Mouse (Mus musculus): ENCODE data around the gene Rnf44. TPM values are rescaled to one million over a fixed set of nuclear protein-coding genes. Genes with fewer than 3 reads are reported as not detected.

The Rnf44 gene
- polyA plus RNA-seq, 1 experiment = 43.7 TPM

DNA sequence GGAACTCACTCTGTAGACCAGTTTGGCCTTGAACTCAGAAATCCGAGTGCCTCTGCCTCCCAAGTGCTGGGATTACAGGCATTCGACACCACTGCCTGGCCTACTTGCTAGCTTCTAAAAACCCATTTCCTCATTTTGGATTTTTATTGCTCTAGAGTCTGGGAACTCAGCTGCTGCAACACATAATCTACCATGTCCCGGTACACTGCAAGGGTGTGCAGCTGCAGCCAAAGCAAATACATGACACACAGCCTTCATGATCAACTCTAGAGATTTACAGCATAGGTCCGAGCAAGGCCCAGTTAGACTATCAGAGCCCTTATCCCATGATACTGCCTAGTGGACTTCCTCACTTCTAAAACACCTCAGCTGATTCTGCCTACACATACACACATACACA, 15.4 kb downstream of the Rnf44 start:
- Histone ChIP-seq H3K27me3 (ENCODE audit: control insufficient read depth, insufficient read depth, insufficient read length) (no peaks in the 10 kb centered on the region), H3K4me2 (ENCODE audit: low read depth) (no peak overlapping the region), H3ac (ENCODE audit: control insufficient read depth, insufficient read length) (no peak overlapping the region), H3K4me3 (no peak overlapping the region), H3K36me3 (ENCODE audit: control insufficient read depth, insufficient read depth) (peaks cover 7% of the 10 kb centered on the region), H3K79me2 (ENCODE audit: control insufficient read depth, insufficient read depth) (no peaks in the 10 kb centered on the region)
- TF ChIP-seq MAX (IDR thresholded peaks at IDR 0.05; ENCODE audit: low read depth) (no peak), MYOG (IDR thresholded peaks at IDR 0.05; ENCODE audit: control insufficient read depth in 1 of 3, insufficient read depth in 1 of 3, insufficient read length in 2 of 3, low read depth in 2 of 3) (no peak), TCF12 (IDR thresholded peaks at IDR 0.05; ENCODE audit: insufficient read depth, poor library complexity, severe bottlenecking) (no peak), MYOD1 (IDR thresholded peaks at IDR 0.05; ENCODE audit: control insufficient read depth in 1 of 3, insufficient read length in 2 of 3, low read depth in 2 of 3) (no peak), SRF (IDR thresholded peaks at IDR 0.05; ENCODE audit: control insufficient read depth, insufficient read length, low read depth) (no peak), REST (IDR thresholded peaks at IDR 0.05; ENCODE audit: insufficient read depth, insufficient read length) (no peak), TCF3 (IDR thresholded peaks at IDR 0.05; ENCODE audit: insufficient read length, low read depth) (no peak), POLR2A (IDR thresholded peaks at IDR 0.05; ENCODE audit: insufficient read length, low read depth) (no peak), POLR2AphosphoS2 (IDR thresholded peaks at IDR 0.05; ENCODE audit: insufficient read length, low read depth) (no peak), E2F4 (IDR thresholded peaks at IDR 0.05; ENCODE audit: insufficient read depth) (no peak), USF1 (IDR thresholded peaks at IDR 0.05; ENCODE audit: low read depth) (no peak), CEBPB (IDR thresholded peaks at IDR 0.05; ENCODE audit: insufficient read depth, poor library complexity, severe bottlenecking) (no peak)

DNA sequence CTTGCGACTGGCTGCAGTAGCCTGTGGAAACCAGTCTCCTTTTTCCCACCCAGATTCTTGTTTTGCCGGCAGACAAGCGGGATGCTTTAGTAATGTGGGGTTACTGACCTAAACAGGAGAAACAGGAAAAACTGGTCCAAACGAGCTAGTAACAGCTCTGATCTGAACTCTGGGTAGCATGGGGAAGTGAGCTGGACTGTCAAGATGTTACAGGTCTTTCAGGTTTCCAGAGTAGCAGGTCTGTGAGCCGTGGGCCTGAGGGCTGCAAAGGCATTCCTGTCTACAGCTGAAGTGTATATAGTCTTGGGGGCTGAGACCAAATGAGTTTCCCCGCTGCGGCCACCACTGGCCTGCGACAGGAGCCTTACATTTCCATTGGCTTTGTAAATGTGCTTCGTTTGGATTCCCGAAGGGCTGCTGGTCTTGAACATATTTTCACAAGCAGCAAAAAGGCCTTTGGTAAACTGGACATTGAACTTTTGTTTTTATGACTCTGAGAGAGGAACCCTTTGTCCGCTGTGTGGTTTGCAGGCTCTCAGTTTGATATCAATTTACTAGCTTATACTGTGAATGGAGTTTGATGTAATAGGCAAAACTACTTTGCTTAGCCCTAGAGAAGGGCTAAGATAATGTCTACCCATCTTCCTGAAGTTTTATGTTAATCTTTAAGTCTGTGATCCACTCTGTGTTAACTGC, 17.7 kb downstream of the Rnf44 start:
- no peak overlapping the region for H3K4me3 ChIP-seq
- TF ChIP-seq TCF3 (IDR thresholded peaks at IDR 0.05; ENCODE audit: insufficient read length, low read depth) (no peak), POLR2A (IDR thresholded peaks at IDR 0.05; ENCODE audit: insufficient read length, low read depth) (no peak), MYOG (IDR thresholded peaks at IDR 0.05; ENCODE audit: control insufficient read depth in 1 of 3, insufficient read depth in 1 of 3, insufficient read length in 2 of 3, low read depth in 2 of 3) (no peak), E2F4 (IDR thresholded peaks at IDR 0.05; ENCODE audit: insufficient read depth) (no peak), SRF (IDR thresholded peaks at IDR 0.05; ENCODE audit: control insufficient read depth, insufficient read length, low read depth) (no peak), MAX (IDR thresholded peaks at IDR 0.05; ENCODE audit: low read depth) (no peak), MYOD1 (IDR thresholded peaks at IDR 0.05; ENCODE audit: control insufficient read depth in 1 of 3, insufficient read length in 2 of 3, low read depth in 2 of 3) (no peak), USF1 (IDR thresholded peaks at IDR 0.05; ENCODE audit: low read depth) (no peak), POLR2AphosphoS2 (IDR thresholded peaks at IDR 0.05; ENCODE audit: insufficient read length, low read depth) (no peak), TCF12 (IDR thresholded peaks at IDR 0.05; ENCODE audit: insufficient read depth, poor library complexity, severe bottlenecking) (no peak), REST (IDR thresholded peaks at IDR 0.05; ENCODE audit: insufficient read depth, insufficient read length) (no peak), CEBPB (IDR thresholded peaks at IDR 0.05; ENCODE audit: insufficient read depth, poor library complexity, severe bottlenecking) (no peak)
- H3K36me3 ChIP-seq (ENCODE audit: control insufficient read depth, insufficient read depth) = peaks cover 7% of the 10 kb centered on the region
- H3K79me2 ChIP-seq (ENCODE audit: control insufficient read depth, insufficient read depth) = no peaks in the 10 kb centered on the region
- no peak overlapping the region for H3K4me2 ChIP-seq (ENCODE audit: low read depth)
- no peaks in the 10 kb centered on the region for H3K27me3 ChIP-seq (ENCODE audit: control insufficient read depth, insufficient read depth, insufficient read length)
- H3ac ChIP-seq (ENCODE audit: control insufficient read depth, insufficient read length) = no peak overlapping the region

DNA sequence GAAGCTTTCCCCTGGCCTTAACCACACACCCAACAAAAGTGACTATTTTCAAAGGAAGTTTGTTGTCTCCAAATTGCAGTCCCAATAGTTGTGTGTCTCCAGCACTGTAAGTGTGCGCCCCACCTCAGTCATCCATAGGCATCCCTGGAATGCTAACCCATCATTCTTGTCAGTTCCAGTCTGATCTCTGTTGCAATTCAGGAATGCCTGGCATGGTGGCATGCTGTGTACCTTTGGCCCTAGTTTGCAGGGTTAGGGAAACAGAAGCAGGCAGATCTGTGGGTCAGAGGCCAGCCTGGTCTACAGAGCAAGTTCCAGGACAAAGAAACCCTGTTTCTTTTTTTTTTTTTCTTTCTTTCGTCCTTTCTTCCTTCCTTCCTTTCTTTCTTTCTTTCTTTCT, 23.2 kb downstream of the Rnf44 start:
- TF ChIP-seq E2F4 (IDR thresholded peaks at IDR 0.05; ENCODE audit: insufficient read depth) (no peak), REST (IDR thresholded peaks at IDR 0.05; ENCODE audit: insufficient read depth, insufficient read length) (no peak), CEBPB (IDR thresholded peaks at IDR 0.05; ENCODE audit: insufficient read depth, poor library complexity, severe bottlenecking) (no peak), USF1 (IDR thresholded peaks at IDR 0.05; ENCODE audit: low read depth) (no peak), MYOD1 (IDR thresholded peaks at IDR 0.05; ENCODE audit: control insufficient read depth in 1 of 3, insufficient read length in 2 of 3, low read depth in 2 of 3) (no peak), TCF12 (IDR thresholded peaks at IDR 0.05; ENCODE audit: insufficient read depth, poor library complexity, severe bottlenecking) (no peak), MAX (IDR thresholded peaks at IDR 0.05; ENCODE audit: low read depth) (no peak), POLR2A (IDR thresholded peaks at IDR 0.05; ENCODE audit: insufficient read length, low read depth) (no peak), TCF3 (IDR thresholded peaks at IDR 0.05; ENCODE audit: insufficient read length, low read depth) (no peak), MYOG (IDR thresholded peaks at IDR 0.05; ENCODE audit: control insufficient read depth in 1 of 3, insufficient read depth in 1 of 3, insufficient read length in 2 of 3, low read depth in 2 of 3) (no peak), SRF (IDR thresholded peaks at IDR 0.05; ENCODE audit: control insufficient read depth, insufficient read length, low read depth) (no peak), POLR2AphosphoS2 (IDR thresholded peaks at IDR 0.05; ENCODE audit: insufficient read length, low read depth) (no peak)
- no peak overlapping the region for H3ac ChIP-seq (ENCODE audit: control insufficient read depth, insufficient read length)

DNA sequence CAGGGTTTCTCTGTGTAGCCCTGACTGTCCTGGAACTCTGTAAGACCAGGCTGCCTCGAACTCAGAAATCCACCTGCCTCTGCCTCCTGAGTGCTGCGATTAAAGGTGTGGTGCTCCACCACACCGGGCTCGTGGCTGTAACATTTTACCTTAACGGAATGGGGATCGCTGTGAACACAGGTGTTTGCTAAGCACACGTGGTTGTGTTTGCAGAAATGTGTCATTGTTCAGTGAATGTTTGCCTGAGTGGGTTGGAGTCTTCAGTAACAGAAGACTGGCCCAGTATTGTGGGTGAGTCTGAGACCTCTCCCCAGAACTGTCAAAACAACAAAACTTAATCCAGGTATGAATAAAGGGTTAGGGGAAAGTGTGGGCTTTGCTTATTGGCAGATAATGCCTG, 28.6 kb downstream of the Rnf44 start:
- Histone ChIP-seq H3K4me3 (no peak overlapping the region), H3K79me2 (ENCODE audit: control insufficient read depth, insufficient read depth) (no peaks in the 10 kb centered on the region), H3K36me3 (ENCODE audit: control insufficient read depth, insufficient read depth) (peaks cover 17% of the 10 kb centered on the region), H3ac (ENCODE audit: control insufficient read depth, insufficient read length) (no peak overlapping the region), H3K4me2 (ENCODE audit: low read depth) (no peak overlapping the region), H3K27me3 (ENCODE audit: control insufficient read depth, insufficient read depth, insufficient read length) (no peaks in the 10 kb centered on the region)
- TF ChIP-seq CEBPB (IDR thresholded peaks at IDR 0.05; ENCODE audit: insufficient read depth, poor library complexity, severe bottlenecking) (no peak), MYOG (IDR thresholded peaks at IDR 0.05; ENCODE audit: control insufficient read depth in 1 of 3, insufficient read depth in 1 of 3, insufficient read length in 2 of 3, low read depth in 2 of 3) (no peak), REST (IDR thresholded peaks at IDR 0.05; ENCODE audit: insufficient read depth, insufficient read length) (no peak), SRF (IDR thresholded peaks at IDR 0.05; ENCODE audit: control insufficient read depth, insufficient read length, low read depth) (no peak), MAX (IDR thresholded peaks at IDR 0.05; ENCODE audit: low read depth) (no peak), POLR2AphosphoS2 (IDR thresholded peaks at IDR 0.05; ENCODE audit: insufficient read length, low read depth) (no peak), USF1 (IDR thresholded peaks at IDR 0.05; ENCODE audit: low read depth) (no peak), E2F4 (IDR thresholded peaks at IDR 0.05; ENCODE audit: insufficient read depth) (no peak), POLR2A (IDR thresholded peaks at IDR 0.05; ENCODE audit: insufficient read length, low read depth) (no peak), TCF12 (IDR thresholded peaks at IDR 0.05; ENCODE audit: insufficient read depth, poor library complexity, severe bottlenecking) (no peak), TCF3 (IDR thresholded peaks at IDR 0.05; ENCODE audit: insufficient read length, low read depth) (no peak), MYOD1 (IDR thresholded peaks at IDR 0.05; ENCODE audit: control insufficient read depth in 1 of 3, insufficient read length in 2 of 3, low read depth in 2 of 3) (no peak)

More for the DNA sequence above, 23.2 kb downstream of the Rnf44 start:
- no peaks in the 10 kb centered on the region for H3K79me2 ChIP-seq (ENCODE audit: control insufficient read depth, insufficient read depth)
- H3K4me2 ChIP-seq (ENCODE audit: low read depth) = no peak overlapping the region
- H3K36me3 ChIP-seq (ENCODE audit: control insufficient read depth, insufficient read depth) = peaks cover 6% of the 10 kb centered on the region
- H3K27me3 ChIP-seq (ENCODE audit: control insufficient read depth, insufficient read depth, insufficient read length) = no peaks in the 10 kb centered on the region
- no peak overlapping the region for H3K4me3 ChIP-seq

Measured in myocyte (in vitro differentiated cells).